Mouse (Mus musculus) kidney, adult 2 months (tissue): ENCODE data around the gene Dact3.

Experiments used
- CTCF ChIP-seq: fragments of 200-500 bp; conservative IDR thresholded peaks from 2 replicates; pipeline ENCODE4 v1.5.1; 2011; ENCODE audit warnings: low read depth, mild to moderate bottlenecking, control low read depth, low read length, moderate library complexity, mixed read lengths; ENCODE audit not compliant: insufficient read depth, insufficient read length
- POLR2A ChIP-seq: fragments of 200-500 bp; IDR thresholded peaks from one replicate; pipeline ENCODE4 v1.6.1; 2011; ENCODE audit warnings: low read depth, low read length, control low read depth

GRCm38 (mm10) chr7:16830449-16830848 lies 44.7 kb upstream of the Dact3 start:
- no peak for TF ChIP-seq CTCF
- no peak for TF ChIP-seq POLR2A
